Mouse (Mus musculus) heart, postnatal 4 days (tissue): ENCODE data around the gene Osbpl7. TPM values are rescaled to one million over a fixed set of nuclear protein-coding genes. Genes with fewer than 3 reads are reported as not detected.
A peak's percentile ranks its signal among the peaks of the same experiment; 100 is the strongest.

Experiments used
- DNase-seq: peaks from one replicate; pipeline ENCODE4 v3.0.0; 2021
- microRNA-seq, 2 experiments: library from miRNA; unstranded; fragments of <30 nt; microRNA quantifications; one replicate each; pipeline ENCODE4 v1.2.0; 2021 to 2022
- total RNA-seq, 2 experiments: library from RNA; stranded (reverse); gene quantifications; 2 replicates each; pipeline ENCODE4 v1.2.3; 2021

Osbpl7 gene
- total RNA-seq, 2 experiments from 2014 or later: 5.6 to 7.5 TPM

GRCm38 (mm10) chr11:97083401-97084140 is 33.1 kb downstream of the Osbpl7 start:
- DNase-seq: no peak

GRCm38 (mm10) chr11:97084821-97085505 is 34.5 kb downstream of the Osbpl7 start:
- no peak for DNase-seq

- DNase-seq: no peak
Observed at GRCm38 (mm10) chr11:97086365-97086764, 35.9 kb downstream of the Osbpl7 start.

GRCm38 (mm10) chr11:97094600-97094999 is 44.2 kb downstream of the Osbpl7 start:
- DNase-seq: no peak

GRCm38 (mm10) chr11:97098791-97099190 is 48.4 kb downstream of the Osbpl7 start:
- peak; percentile 38 for DNase-seq

GRCm38 (mm10) chr11:97101722-97102121 is 51.3 kb downstream of the Osbpl7 start:
- peak; percentile 78 for DNase-seq

- no peak for DNase-seq
Observed at GRCm38 (mm10) chr11:97103163-97104090, 53.0 kb downstream of the Osbpl7 start.

- DNase-seq: no peak
Observed at GRCm38 (mm10) chr11:97104091-97104483, 53.7 kb downstream of the Osbpl7 start.

- no peak for DNase-seq
Observed at GRCm38 (mm10) chr11:97108976-97109375, 58.5 kb downstream of the Osbpl7 start.

- no peak for DNase-seq
Observed at GRCm38 (mm10) chr11:97112519-97113125, 62.2 kb downstream of the Osbpl7 start.

GRCm38 (mm10) chr11:97114671-97115601 is 64.5 kb downstream of the Osbpl7 start, which contains the start of gene Tbx21:
TSS of gene Tbx21 (minus strand) at chr11:97115331.
- no peak for DNase-seq

GRCm38 (mm10) chr11:97115797-97116196 is 65.4 kb downstream of the Osbpl7 start:
- no peak for DNase-seq

Small RNA genes within 50 kb of the gene (microRNA-seq; reads per million reads assigned to microRNA genes)
- 1.0 to 1.4 reads per million in 2 experiments for gene Mir8103

Other genes with a start within 250 kb of the Osbpl7 start
- gene Nfe2l1, start 220.7 kb upstream of the Osbpl7 start, total RNA-seq: 100 to 1,000 TPM; 200 to 203 TPM
- 10 to 100 TPM; 51.2 to 52.7 TPM for gene Copz2, start 200.8 kb upstream of the Osbpl7 start, total RNA-seq
- gene Cdk5rap3, start 134.1 kb upstream of the Osbpl7 start, total RNA-seq: 10 to 100 TPM; 34.6 to 35.6 TPM
- under 1 TPM; 0.32 to 0.36 TPM for gene Prr15l, start 122.5 kb upstream of the Osbpl7 start, total RNA-seq
- 10 to 100 TPM; 10.6 to 16.7 TPM for gene Pnpo, start 106.6 kb upstream of the Osbpl7 start, total RNA-seq
- gene Sp2, start 67.7 kb upstream of the Osbpl7 start, total RNA-seq: 10 to 100 TPM; 18.8 to 19.3 TPM
- not detected for gene Sp6, start 37.2 kb upstream of the Osbpl7 start, total RNA-seq
- 10 to 100 TPM; 12.1 to 15.3 TPM for gene Scrn2, start 20.7 kb upstream of the Osbpl7 start, total RNA-seq
- gene Lrrc46, start 9.2 kb upstream of the Osbpl7 start, total RNA-seq: under 1 TPM in 1 of 2 experiments, not detected in 1; 0.38 TPM
- 10 to 100 TPM; 80.2 to 81.0 TPM for gene Mrpl10, start 9.1 kb upstream of the Osbpl7 start, total RNA-seq
- not detected for gene Tbx21, start 64.7 kb downstream of the Osbpl7 start, total RNA-seq
- 10 to 100 TPM; 17.0 to 17.7 TPM for gene Tbkbp1, start 100.9 kb downstream of the Osbpl7 start, total RNA-seq
- gene Kpnb1, start 137.3 kb downstream of the Osbpl7 start, total RNA-seq: 100 to 1,000 TPM; 160 to 162 TPM
- gene Npepps, start 230.0 kb downstream of the Osbpl7 start, total RNA-seq: 10 to 100 TPM; 85.9 to 97.2 TPM